Mouse (Mus musculus) small intestine, adult 2 months (tissue): ENCODE measurements around the gene Rin1.

Source experiments
- CTCF ChIP-seq: fragments of 200-500 bp; IDR thresholded peaks from 2 replicates; pipeline ENCODE4 v1.5.1; 2012; ENCODE audit warnings: low read depth, mild to moderate bottlenecking, control low read depth, inconsistent platforms, low read length, moderate library complexity, mixed read lengths; ENCODE audit not compliant: insufficient replicate concordance, insufficient read length; ENCODE audit errors: extremely low read depth
- POLR2A ChIP-seq: fragments of 200-500 bp; IDR thresholded peaks from 2 replicates; pipeline ENCODE4 v1.6.1; 2012; ENCODE audit warnings: low read depth, mild to moderate bottlenecking, control low read depth, inconsistent platforms, low read length, moderate library complexity

GRCm38 (mm10) chr19:5083961-5084833 lies 33.9 kb downstream of the Rin1 start:
- TF ChIP-seq CTCF (no peak), POLR2A (no peak)
